Mouse (Mus musculus) ES-Bruce4 (cell line): ENCODE data around the gene Arhgap28.

Experiments
- CTCF ChIP-seq: IDR thresholded peaks from one replicate; pipeline ENCODE4 v1.8.1; 2011; ENCODE audit warnings: low read depth, low read length
- POLR2A ChIP-seq: IDR thresholded peaks from one replicate; pipeline ENCODE4 v1.8.1; 2011; ENCODE audit warnings: low read length; ENCODE audit not compliant: insufficient read depth

- TF ChIP-seq POLR2A, result no peak
- TF ChIP-seq CTCF, result no peak
These were observed 14.8 kb downstream of the Arhgap28 start for GRCm38 (mm10) chr17:67988920-67989621.
